Mouse (Mus musculus) T-helper 2 cell (primary cell): ENCODE results near the gene D17Wsu92e.

ENCODE experiments used
- in situ Hi-C: fragments of 300-600 bp; cut with MboI, MseI; formaldehyde crosslinking; loops from one replicate; pipeline ENCODE4 v1.15.1; 2025; ENCODE audit warnings: high pct_unique_total_duplicates

The D17Wsu92e gene

DNA sequence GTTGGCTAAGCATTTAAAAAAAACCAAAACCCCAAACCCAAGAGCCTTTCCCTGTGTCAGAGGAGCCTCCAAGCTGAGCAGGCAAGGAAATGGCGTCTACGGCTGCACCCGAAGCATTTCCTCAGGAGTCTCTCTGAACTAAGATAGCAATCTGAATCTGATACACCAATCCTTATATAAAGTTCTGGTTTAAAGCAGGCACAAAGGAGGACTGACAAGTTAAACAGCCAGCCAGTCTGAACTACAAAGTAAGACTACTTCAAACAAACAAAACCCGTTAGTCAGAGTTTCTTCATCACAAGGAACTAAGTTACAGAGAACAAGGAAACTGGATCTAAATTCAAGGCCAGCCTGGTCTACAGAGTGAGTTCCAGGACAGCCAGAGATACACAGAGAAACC is 27.9 kb downstream of the D17Wsu92e start:
- in situ Hi-C loops = no loop called here

DNA sequence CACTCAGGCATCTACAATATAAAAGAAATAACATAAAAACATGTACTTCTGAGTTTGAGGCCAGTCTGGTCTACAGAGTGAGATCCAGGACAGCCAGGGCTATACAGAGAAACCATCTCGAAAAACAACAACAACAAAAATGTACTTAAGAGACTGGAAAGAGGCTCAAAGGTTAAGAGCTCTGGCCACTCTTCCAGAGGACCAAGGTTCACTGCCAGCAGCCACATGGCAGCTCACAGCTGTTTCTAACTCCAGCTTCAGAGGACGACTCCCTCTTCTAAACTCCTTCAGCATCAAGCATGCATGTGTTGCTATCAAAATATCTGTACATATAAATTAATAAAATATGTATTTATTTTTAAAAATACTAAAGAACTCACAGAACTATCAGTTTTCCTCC is 28.9 kb downstream of the D17Wsu92e start:
- in situ Hi-C loops = no loop called here

DNA sequence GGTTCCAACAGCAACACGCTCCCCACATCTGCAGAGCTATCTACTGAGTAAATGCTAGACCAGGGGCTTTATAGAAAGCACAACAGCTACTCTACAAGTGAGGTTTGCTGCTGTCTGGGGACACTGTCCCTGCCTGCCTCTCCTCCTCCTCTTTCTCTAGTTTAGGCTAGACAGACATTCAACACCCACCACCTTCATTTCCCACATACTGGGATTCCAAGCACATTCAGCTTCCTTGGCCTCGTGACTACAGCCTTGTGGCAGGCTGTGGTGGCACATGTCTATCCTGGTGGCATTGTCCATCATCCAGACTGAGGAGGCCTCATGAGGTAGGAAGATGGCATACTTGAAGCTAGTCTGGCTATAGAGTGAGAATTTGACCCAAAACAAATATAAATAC is 29.5 kb downstream of the D17Wsu92e start:
- in situ Hi-C loops = no loop called here

DNA sequence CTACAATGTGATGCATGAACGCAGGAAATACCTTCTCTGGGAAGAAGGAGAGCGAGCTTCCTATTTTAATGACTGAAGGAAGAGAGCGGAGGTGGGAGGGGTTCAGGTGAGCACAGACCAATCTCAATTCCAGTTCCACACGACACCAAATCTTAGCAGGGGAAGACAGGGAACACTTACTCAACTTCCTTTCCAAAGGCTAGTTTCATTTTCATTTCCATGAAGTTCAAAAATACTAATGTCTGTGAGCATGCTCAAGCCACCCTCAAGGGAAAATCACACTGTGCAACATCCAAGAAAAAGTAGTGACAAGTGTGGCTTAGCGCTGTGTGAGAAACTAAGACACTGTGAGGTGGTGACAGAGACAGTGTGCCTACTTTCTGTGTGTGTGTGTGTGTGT is 30.4 kb downstream of the D17Wsu92e start:
- in situ Hi-C loops = no loop called here

DNA sequence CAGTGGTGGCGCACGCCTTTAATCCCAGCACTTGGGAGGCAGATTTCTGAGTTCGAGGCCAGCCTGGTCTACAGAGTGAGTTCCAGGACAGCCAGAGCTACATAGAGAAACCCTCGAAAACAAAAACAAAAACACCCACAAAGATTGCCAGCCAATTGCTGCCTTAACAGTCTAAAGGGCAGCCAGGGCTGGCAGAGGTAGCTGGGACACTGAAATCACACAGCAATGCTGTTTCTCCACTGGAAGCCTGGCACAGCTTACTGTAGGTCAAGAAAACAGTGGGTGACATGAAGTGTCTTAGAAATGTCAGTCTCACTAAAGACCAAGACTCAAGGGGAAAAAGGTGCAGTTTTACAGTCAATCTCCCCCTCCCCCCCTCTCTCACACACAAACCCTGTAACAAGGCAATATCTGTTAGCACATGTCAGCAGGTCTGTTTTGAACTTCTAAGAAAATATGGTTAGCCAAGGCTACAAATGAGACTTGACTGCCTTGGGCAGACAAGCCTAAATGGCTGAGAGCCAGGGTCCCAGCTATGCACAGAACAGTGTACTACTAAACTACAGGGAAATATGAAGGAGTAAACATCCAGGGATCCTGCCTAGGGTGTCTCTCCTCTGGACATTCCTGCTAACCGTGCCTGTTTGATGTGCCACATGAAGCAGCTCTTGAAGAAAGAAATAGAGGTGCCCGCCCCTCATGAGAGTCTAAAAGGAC is 31.8 kb downstream of the D17Wsu92e start:
- in situ Hi-C loops = no loop called here

DNA sequence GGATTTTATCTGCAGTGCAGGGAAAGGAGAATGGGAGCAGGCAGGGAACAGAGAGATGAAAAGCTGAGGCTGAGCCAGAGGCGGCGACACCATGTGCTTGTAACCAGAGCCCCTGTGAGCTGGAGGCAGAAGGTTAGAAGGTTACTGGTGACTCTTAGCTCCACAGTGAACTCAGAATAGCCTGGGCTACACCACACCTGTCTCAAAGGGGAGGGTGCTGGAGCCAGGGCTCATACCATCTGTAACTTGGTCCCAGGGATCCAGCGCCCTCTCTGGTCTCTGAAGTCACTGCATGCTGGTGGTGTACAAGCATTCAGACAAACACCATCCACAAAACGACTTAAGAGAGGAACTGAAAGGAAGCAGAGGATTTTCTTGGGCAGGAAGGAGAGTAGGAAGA is 36.9 kb downstream of the D17Wsu92e start:
- in situ Hi-C loops = no loop called here

DNA sequence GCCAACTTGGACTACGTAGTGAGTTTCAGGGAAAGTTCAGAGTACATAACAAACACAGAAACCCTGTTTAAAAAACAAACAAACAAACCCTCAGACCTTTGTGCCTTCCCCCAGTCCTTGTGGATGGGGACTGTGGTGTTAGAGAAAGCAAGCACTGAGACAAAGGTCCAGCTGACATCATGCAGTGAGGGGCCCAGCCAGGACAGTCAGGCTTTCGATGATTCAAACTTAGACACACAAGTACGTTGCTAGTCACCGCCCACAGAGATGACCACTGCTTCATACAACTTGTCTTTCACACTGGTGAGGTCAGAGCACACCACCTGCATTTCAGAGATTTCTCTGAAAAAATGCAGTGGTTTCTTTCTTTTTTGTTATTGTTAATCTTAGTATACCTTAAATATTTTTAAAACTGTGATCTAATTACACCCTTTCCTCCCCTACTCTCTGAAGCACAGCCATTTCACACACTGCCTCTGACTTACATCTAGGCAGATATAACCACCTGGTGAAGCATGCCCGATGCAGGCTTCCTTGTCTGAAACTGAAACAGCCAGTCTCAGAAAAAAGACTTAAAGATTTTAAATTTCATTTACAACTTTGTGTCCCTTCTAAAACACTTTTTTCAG is 39.3 kb downstream of the D17Wsu92e start:
- in situ Hi-C loops = no loop called here

DNA sequence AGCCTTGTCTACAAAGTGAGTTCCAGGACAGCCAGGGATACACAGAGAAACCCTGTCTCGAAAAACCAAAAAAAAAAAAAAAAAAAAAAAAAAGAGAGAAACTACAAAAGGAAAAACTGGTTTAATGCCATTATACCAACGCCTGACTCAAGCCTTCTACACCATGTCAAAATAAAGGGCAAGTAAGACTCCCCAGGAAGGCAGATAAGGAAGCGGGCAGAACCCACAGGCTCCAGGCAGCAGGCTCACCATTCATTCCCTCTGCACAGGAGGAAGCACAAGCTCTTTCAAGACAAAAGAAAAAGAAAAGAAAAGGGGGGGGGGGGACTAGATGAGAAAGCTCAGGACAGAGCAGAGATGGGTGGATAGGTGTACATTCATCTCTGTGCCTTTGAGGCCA is 40.7 kb downstream of the D17Wsu92e start:
- in situ Hi-C loops = no loop called here

DNA sequence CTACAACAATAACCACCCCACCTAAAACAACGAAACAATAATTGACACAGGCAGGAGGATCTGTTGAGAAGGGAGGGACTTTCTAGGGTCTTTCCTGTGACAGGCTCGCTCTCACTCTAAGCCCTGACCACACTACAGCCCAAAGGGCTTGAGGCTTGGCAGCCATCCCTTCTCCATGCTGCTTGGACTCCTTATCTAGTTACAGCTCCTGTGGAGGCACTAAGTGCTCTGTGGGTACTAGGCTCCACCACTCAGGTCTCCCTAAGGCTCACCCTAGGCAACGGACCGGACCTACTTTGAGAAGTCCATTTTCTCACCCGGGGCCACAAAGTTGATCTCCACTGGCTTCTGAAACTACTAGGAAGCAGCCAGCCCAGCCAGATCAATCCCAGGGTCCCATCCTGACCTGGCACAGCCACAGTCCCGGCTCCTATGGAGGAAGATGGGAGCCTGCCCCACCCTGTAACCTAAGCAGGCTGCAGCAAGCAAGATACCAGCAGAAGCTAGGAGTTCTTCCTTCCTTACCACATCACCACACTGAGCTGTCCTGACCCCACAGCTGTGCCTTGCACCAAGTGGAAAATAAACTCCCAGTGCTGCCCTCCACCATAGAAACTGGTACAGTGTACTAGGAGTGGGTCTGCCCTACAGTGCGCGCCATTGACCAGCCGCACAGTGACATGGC is 41.6 kb downstream of the D17Wsu92e start:
- in situ Hi-C loops = no loop called here

DNA sequence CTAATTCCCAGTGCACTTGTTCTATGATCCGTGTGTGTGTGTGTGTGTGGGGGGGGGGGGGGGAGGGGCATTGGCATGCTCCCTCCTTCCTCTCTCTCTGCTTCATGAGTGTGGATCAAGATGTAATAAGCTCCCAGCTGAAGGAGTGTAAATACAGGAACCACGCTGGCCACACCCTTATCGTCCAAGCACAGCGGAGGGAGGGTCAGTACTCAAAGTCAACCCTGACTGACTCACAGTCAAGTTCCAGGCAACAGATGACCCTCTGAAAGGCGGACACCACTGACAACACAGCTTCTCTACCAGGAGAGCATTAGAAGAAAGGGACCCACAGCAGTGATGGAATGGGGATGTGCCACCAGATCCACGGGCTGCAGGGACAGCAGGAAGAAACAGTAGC is 42.6 kb downstream of the D17Wsu92e start:
- in situ Hi-C loops = no loop called here

DNA sequence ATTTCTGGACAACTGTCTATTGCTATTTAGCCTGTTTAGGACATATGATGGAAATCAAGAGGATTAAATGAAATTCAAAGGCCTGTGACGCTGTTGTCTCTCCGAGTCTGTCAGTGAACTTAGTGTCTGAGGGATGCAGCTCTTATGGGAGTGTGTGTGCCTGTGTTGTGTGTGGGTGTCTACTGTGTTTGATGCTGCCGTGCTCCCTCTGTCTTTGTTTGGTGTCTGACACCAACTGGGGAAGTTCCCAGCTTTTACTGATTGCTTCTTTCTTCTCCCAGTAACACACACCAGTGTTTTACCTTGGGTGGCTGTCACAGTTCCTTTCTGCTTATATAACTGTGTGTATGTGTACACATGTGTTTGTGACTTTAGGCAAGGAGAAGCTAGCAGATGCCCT is 46.2 kb downstream of the D17Wsu92e start:
- in situ Hi-C loops = no loop called here

DNA sequence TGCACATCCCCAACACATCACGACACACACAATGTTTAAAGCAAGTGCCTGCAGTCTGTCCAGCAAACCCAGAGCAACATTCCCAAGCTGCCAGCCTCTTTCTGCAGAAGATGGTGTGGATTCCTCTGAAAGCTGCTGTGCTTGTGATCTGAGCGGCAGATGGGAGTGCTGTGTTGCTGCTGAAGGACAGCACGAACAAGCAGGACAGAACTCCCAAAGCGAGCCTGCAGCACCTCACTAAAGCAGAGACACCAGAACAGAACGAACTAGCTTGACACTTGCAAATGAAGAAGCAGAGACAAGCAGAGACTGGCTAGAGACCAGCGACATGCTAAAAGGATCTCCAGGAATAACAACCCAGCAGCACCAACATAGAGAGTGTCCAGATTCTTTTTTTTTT is 48.8 kb downstream of the D17Wsu92e start:
- in situ Hi-C loops = no loop called here

DNA sequence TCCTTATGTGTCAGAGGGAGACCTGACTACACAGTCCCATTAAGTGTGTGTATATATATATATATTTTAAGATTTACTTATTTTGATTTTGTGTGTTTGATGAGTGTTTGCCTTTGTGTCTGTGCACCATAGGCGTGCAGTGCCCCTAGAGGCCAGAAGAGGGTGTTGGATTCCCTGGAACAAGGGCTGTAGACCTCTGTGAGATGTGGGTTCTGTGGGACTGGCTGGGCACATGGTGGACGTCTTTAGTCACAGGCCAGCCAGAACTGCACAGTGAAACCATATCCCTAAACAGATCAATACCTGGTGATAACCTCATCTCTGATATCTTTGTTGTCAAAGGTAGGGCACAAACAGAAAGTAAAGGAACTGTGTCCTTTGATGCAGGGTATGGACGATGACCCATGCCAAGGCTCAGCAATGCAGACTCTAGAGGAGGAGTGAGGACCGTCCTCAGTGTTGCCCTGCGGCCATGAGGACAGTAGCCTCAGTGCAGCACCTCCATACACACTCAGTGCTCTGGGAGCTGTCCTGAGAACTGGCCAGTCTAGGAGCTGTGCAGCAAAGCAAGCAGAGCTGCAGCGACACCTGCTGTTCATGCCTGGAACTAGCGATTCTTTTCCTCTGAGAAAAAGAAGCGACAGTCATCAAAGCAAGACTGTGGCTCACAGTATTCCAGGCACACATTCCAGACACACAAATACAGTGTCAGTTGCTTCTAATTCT is 51.5 kb downstream of the D17Wsu92e start:
- in situ Hi-C loops = no loop called here

DNA sequence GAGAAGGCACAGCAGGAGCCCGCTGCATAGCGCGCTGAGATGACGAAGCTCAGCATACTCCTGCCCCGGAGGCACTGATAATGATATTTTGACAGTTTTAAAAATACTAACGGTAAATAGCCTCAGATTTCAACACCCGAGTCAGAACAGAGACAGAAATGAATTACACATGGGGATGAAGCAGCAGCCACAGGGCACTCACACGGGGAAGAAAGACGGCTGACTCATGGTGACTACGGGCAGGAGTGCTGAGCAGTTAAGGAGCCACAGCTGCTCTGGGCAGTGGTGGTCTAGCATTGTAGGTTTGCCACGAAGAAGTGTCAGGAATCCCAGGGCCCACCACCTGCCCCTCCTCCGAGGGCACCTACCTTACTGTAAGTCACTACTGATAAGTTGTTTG is 52.9 kb downstream of the D17Wsu92e start:
- in situ Hi-C loops = no loop called here

DNA sequence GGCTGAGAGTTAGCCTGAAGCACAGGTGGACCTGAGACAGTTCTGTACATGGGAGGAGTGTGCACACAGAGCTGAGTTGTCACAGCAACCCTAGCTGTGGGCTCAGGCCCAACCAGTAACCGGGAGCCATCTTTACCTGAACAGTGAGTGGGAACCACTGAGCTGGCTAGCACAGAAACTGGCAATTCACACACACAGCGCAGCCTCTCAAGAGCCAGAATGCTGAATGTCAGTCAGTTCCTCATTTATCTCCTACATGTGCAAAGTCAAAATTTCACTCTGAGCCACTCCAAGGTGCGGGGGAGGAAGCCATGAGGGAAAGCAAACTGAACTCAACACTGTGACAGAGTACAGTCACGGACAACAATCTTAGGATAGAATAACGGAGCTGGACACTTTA is 53.3 kb downstream of the D17Wsu92e start:
- in situ Hi-C loops = no loop called here

DNA sequence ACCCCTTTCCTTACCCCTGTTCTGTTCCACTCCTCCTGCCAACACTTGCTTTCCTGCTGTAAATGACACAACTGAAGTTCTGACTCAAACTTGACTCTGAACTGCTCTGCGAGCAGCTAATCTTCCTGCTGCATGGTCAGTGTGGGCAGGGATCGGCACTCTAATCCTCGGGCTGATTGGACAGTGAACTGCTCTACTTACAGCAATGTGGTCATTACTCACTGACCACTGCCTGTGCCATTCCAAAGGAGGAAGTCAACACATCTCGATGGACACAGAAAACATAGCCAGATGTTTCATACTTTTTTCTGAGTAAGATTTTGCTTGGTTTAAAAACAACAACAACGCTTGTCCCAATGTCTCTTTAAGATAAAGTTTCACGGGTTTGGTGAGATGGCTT is 55.4 kb downstream of the D17Wsu92e start:
- in situ Hi-C loops = no loop called here

DNA sequence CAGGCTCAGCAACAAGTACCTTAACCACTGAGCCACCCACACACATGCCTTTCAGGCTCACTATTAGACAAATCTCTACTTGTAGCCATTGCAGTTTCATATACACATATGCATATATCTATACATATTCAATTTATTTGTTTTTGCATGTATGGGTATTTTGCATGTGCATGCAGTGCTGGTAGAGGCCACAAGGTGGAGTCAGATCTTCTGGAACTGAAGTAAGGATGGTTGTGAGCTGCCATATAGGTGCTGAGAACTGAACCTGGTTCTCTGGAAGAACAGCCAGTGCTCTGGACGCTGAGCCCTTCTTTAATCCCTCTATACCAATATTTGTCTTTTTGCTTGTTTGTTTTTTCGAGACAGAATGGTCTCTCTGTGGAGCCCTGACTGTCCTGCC is 56.0 kb downstream of the D17Wsu92e start:
- in situ Hi-C loops = no loop called here

DNA sequence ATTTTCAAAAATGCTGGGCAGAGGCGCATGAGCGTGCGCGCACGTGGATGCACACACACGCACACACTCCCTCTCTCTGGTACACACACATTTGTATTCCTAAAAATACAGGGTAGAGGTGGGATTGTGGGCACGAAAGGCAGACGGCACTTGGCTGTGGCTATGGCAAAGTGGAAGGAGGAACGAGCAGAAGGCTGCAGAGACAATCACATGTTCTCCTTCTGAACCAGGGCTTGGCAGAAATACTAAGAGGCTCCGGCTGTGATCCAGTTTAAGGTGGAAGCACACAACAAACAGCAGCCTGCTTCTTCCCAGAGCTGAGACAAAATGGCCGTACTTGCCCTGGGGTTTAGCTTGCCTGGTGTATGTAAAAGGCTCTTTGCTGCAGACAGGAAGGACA is 57.6 kb downstream of the D17Wsu92e start:
- in situ Hi-C loops = no loop called here

DNA sequence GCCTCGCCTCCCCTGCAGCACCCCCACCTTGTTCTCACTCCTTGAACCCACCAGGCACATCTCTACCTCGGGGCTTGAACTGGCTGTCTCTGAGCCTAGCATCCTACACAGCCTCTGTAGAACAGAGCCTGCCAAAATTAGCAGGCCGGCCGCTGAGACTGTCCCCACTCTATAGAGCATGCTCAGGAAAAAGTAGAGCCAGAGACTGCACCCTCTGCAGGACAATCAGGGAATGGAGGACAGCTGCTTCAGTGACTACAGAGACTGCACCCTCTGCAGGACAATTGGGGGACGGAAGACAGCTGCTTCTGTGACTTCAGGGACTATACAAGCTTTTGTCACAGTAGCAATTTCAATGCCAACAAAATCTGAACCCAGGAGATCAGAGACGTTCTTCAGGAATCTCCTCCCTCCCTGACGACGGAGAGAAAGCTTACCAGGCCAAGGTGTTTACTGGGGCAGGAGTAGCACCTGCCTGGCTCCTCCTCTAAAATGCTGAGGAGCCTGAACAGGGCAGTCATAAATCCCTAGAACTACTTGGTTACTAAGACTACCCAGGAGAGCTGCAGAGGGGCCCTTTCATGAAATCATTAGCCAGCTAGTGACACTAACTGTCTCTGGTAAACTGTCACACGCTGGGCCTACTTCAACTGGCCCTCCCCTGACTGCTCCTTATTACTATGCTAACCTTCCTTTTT is 58.7 kb downstream of the D17Wsu92e start:
- in situ Hi-C loops = no loop called here

DNA sequence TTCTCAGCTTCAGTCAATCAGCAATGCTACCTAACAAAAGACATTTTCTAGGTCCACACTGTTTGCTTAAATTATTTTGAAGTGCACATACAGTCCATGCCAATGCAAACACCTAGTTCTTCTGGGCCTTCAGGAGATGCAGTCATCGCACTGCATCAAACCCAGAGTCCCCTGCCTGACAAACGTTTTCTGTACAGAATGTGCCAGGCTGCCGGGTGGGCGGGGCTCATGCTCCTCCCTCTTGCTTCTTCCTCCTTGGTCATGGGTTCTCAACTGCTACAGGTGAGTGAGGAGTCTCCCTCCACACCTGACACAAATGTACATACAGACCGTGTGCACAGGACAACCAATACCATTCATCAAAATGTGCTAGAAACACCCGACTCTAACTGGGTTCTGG is 60.3 kb downstream of the D17Wsu92e start:
- in situ Hi-C loops = no loop called here

DNA sequence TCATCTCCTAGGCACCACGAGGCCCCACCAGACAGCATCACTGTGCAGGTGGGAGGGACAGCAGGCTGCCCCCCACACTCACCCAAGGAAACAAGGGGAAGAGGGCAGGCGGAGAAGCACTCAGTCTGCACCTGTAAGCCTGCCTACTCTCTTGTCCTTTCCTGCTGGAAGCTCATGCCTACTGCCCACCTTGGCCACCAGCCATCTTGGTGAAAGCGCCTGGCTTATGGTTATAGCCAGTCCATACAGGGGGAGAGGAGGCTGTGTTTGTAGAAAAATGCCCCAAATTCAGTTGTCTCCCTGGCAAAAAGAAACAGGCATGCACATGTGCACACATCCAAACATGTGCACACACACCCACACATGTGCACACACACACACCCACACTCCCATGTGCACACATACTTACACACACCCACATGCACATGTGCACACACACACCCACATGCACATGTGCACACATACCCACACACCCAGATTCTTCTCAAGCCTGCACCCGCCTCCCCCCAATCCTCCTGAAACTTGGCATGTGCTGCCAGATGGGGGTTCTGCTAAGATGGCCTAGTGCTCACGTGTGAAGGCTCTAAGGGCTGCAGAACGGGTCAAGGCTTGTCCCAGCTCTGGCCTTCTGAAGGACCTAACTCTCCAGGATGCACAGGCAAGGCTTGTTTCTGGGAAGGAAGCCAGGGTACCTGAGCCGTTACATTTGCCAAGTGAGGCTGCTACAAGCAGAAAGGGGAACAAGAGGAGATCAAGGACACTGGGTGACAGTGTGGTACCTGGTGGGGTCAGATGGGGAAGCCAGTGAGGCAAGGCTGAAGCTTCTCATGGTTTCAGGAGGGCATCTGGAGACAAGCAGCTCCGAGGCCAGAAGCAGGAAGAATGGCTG is 68.9 kb downstream of the D17Wsu92e start:
- in situ Hi-C loops = no loop called here
